Mouse (Mus musculus) embryo, embryonic 10.5 days (tissue): ENCODE results near the gene Gadd45a.
A peak's percentile ranks its signal among the peaks of the same experiment; 100 is the strongest.
"Not testable (repeated sequence)": the region's sequence is repeated elsewhere in the genome, so short reads cannot be mapped to it uniquely, and the experiment has no call there.

Experiments used
- DNase-seq: peaks from one replicate; pipeline ENCODE4 v3.0.0-alpha.2; 2015; ENCODE audit warnings: low spot score

Gadd45a gene

GRCm38 (mm10) chr6:67048052-67048691 is 10.9 kb upstream of the Gadd45a start:
- DNase-seq: no peak

DNA sequence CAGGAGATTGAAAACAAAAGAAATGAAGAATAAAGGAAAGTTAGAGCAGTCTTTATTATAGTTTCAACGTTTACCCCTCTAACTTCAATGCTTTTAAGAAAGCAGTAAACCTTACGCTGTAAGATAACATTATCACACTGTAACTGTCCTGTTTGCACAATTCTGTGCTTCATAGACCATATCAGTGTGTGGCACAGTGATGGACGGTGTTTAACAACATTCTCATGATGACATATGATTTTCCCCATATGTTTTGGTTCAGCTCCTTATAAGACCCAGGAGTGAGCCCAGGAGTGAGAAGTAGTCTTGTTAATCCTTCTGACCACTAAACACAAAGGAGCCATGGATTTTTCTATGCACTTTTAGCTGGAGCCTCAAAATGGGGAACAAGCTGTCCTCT is 9.7 kb upstream of the Gadd45a start:
- no peak for DNase-seq

GRCm38 (mm10) chr6:67045424-67045823 is 8.2 kb upstream of the Gadd45a start:
- no peak for DNase-seq

DNA sequence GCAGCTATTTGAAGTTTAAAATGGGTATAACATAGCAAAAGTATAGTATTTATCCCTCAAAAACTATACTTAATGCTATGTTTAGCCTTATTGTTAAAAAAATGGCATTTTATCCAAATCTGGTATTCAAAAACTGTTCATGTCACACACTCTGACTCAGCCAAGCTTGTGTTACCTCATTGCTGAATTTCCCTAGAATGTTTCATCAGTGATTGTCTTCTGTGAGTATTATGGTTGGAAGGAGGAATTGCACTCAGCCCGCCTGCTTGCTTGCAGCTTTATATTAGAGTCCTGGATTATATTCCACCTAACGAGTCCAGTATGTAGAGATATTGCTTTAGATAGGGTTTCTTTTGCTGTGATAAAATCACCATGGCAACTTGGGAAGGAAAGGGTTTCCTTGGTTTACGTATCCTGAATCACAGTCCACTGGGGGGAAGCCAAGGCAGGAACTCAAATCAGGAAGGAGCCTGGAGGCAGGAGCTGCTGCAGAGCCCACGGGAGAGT is 3.7 kb upstream of the Gadd45a start:
- DNase-seq: no peak

GRCm38 (mm10) chr6:67038964-67039363 is 1.7 kb upstream of the Gadd45a start:
- no peak for DNase-seq

DNA sequence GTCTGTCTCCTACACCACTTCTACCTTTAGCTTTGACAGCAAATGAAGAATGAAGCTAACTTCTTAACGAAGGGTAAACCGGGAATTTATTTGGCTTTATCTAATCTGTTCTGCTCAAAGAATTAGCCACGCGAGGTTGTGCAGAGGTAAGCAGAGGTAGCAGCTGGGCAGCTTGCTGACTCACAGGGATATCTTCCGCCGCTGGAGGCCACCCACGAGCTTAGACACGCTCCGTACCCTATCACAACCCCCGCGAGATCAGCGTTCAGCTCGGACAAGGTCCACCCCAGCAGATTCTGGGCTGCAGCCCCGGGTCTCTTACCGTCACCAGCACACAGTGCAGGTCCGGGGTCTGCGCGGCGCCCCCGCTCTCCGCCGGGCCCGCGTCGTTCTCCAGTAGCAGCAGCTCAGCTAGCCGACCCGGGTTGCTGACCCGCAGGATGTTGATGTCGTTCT is 873 bp downstream of the Gadd45a start:
- peak; percentile 90 for DNase-seq

GRCm38 (mm10) chr6:67035388-67036299 is 1.6 kb downstream of the Gadd45a start:
- peak; percentile 39 for DNase-seq

- DNase-seq: no peak
Observed at GRCm38 (mm10) chr6:67034331-67035130, 2.7 kb downstream of the Gadd45a start.

DNA sequence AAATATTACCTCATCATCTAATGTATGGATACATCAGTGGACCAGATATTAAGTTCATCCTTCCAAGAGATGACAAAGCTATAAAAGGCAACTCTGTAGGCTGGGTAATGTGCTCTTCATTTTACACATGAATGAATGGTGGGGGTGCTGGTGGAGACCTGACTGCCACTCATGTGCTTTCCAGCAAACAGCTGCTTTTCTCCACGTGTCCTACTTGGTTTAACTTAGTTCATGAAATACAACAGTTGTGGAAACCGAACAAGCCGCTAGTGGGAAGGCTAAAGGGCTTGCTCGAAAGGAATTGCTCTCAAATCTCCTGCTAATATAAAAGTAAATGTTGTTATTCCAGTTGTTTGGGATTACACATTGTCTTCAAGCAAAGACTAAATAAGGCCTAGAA is 3.7 kb downstream of the Gadd45a start:
- no peak for DNase-seq

GRCm38 (mm10) chr6:67032972-67033371 is 4.3 kb downstream of the Gadd45a start:
- DNase-seq: not testable (repeated sequence)

DNA sequence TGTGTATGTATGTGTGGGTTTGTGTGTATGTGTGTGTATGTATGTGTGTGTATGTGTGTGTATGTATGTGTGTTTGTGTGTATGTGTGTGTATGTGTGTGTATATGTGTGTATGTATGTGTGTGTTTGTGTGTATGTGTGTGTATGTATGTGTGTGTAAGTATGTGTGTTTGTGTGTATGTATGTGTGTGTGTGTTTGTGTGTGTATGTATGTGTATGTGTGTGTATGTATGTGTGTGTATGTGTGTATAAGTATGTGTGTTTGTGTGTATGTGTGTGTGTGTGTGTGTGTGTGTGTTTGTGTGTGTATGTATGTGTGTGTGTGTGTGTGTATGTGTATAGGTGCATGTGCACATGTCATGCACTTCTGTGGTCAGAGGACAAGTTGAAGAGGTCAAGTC is 4.7 kb downstream of the Gadd45a start:
- not testable (repeated sequence) for DNase-seq

DNA sequence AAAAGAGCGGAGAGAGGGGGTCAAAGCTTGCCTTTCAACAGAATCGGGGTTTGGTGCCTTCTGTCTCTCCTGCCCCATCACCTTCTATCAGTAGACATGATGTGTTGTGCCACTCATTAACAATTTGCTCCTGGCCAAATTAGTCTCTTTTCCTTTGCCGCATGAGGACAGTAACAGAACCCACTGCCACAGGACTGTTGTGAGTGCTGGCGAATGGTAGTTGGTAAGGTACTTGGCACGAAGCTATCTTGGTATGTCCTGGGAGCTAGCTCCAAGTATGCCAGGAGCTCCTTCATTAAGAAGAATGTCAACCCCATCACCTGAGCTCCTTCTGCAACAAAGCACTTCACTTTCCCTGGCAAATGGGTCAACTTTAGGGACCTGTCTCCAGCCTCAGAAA is 6.4 kb downstream of the Gadd45a start:
- no peak for DNase-seq

DNA sequence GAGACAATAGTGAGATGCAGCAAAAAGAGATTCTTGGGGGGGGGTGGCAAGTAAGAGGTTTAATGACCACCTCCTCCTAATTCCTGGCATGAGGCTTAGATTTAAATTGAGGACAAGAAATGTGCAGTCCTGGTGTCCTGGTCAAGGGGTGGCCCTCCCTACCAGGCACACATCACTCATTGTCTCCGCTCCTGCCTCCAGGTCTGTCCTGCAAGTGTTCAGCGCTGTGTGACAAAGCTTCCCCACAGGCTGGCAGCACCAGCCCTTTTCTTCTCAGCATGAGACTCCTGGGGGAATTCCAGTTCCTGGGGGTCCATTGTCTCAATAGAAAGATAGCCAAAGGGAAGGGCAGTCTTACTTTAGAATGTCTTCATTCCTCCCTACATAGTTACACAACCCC is 6.8 kb downstream of the Gadd45a start:
- DNase-seq: peak; percentile 33

GRCm38 (mm10) chr6:67029987-67030386 is 7.3 kb downstream of the Gadd45a start:
- DNase-seq: no peak

GRCm38 (mm10) chr6:67029312-67029950 is 7.8 kb downstream of the Gadd45a start:
- peak; percentile 38 for DNase-seq

- DNase-seq: no peak
Observed at GRCm38 (mm10) chr6:67027438-67028142, 9.7 kb downstream of the Gadd45a start.

GRCm38 (mm10) chr6:67026661-67027060 is 10.6 kb downstream of the Gadd45a start:
- no peak for DNase-seq

GRCm38 (mm10) chr6:67023729-67024128 is 13.5 kb downstream of the Gadd45a start:
- DNase-seq: no peak

- DNase-seq: no peak
Observed at GRCm38 (mm10) chr6:67021308-67021707, 15.9 kb downstream of the Gadd45a start.

- DNase-seq: not testable (repeated sequence)
Observed at GRCm38 (mm10) chr6:67019001-67019400, 18.3 kb downstream of the Gadd45a start.

DNA sequence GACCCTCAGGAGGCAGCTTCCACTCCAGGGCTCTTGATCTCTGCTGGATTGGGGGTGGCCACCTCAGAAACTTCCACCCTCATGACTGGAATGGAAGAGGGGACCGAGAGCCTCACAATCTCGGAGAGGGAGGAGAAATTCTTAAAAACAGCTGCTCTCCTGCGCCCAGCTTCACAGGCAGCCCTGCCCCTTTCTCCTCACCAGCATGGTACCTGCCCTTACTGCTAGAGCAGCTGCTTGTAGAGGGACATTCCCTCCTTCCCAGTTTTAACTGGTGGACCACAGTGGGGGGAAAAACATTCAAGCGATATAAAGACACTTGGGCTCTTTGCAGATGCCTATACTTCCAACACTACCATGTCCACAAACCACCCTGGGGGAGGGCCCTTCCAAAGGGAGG is 18.9 kb downstream of the Gadd45a start:
- DNase-seq: no peak
